Mouse (Mus musculus): ENCODE measurements around the gene Olfr120. TPM values are rescaled to one million over a fixed set of nuclear protein-coding genes. Genes with fewer than 3 reads are reported as not detected.
"Not testable (repeated sequence)": the region's sequence is repeated elsewhere in the genome, so short reads cannot be mapped to it uniquely, and the experiment has no call there.

Olfr120 gene
- not detected in 2 replicates for polyA plus RNA-seq (2012; rRNA removed)

GRCm38 (mm10) chr17:37721508-37721907 lies at the start of gene Olfr120:
Olfr120 (plus strand) TSS chr17:37721808.
- no peaks in the 10 kb centered on the region for H3K27me3 ChIP-seq (replicated peaks; ENCODE audit: control insufficient read depth, insufficient read depth, low read length)
- WGBS: 62% methylated on average over 1 of the region's 1 CpGs
- no peaks in the 10 kb centered on the region for H3K4me1 ChIP-seq (ENCODE audit: control insufficient read depth, insufficient read depth, low read length)

GRCm38 (mm10) chr17:37696264-37696663 lies 25.3 kb upstream of the Olfr120 start, which contains the start of gene Olfr119:
Olfr119 (plus strand) TSS chr17:37696564.
- not testable (repeated sequence) for H3K4me1 ChIP-seq (ENCODE audit: control insufficient read depth, insufficient read depth, low read length); H3K27me3 ChIP-seq (replicated peaks; ENCODE audit: control insufficient read depth, insufficient read depth, low read length); H3K36me3 ChIP-seq (ENCODE audit: control insufficient read depth, insufficient read depth, low read length); DNase-seq; H3K4me3 ChIP-seq (ENCODE audit: insufficient read depth, low read depth, low read length); H3K27ac ChIP-seq (ENCODE audit: insufficient read depth, low read depth, low read length)
- 62% methylated on average over 1 of the region's 1 CpGs for WGBS

More at GRCm38 (mm10) chr17:37721508-37721907, at the start of gene Olfr120:
- DNase-seq: no peak
- Histone ChIP-seq H3K27ac (ENCODE audit: insufficient read depth, low read depth, low read length) (no peak within 1 kb of the TSS), H3K4me3 (ENCODE audit: insufficient read depth, low read depth, low read length) (no peak within 1 kb of the TSS), H3K36me3 (ENCODE audit: control insufficient read depth, insufficient read depth, low read length) (no peaks in the 10 kb centered on the region)
- TF ChIP-seq POLR2A (IDR thresholded peaks at IDR 0.05; ENCODE audit: low read depth, low read length) (no peak), CTCF (conservative IDR thresholded peaks at IDR 0.05; ENCODE audit: insufficient read depth, insufficient read length, low read depth, low read length) (no peak)

GRCm38 (mm10) chr17:37738070-37738469 lies 16.5 kb downstream of the Olfr120 start:
- no peak overlapping the region for H3K27ac ChIP-seq (ENCODE audit: insufficient read depth, low read depth, low read length)
- H3K36me3 ChIP-seq (ENCODE audit: control insufficient read depth, insufficient read depth, low read length): no peaks in the 10 kb centered on the region
- WGBS: 50% methylated on average over 7 of the region's 7 CpGs
- H3K4me3 ChIP-seq (ENCODE audit: insufficient read depth, low read depth, low read length): no peak overlapping the region
- TF ChIP-seq CTCF (conservative IDR thresholded peaks at IDR 0.05; ENCODE audit: insufficient read depth, insufficient read length, low read depth, low read length): no peak
- no peak for TF ChIP-seq POLR2A (IDR thresholded peaks at IDR 0.05; ENCODE audit: low read depth, low read length)
- DNase-seq: no peak
- H3K4me1 ChIP-seq (ENCODE audit: control insufficient read depth, insufficient read depth, low read length): no peaks in the 10 kb centered on the region
- H3K27me3 ChIP-seq (replicated peaks; ENCODE audit: control insufficient read depth, insufficient read depth, low read length): no peaks in the 10 kb centered on the region

- H3K4me3 ChIP-seq (ENCODE audit: insufficient read depth, low read depth, low read length): no peak within 1 kb of the TSS
- TF ChIP-seq POLR2A (IDR thresholded peaks at IDR 0.05; ENCODE audit: low read depth, low read length): no peak
- H3K4me1 ChIP-seq (ENCODE audit: control insufficient read depth, insufficient read depth, low read length): no peaks in the 10 kb centered on the region
- 78% methylated on average over 4 of the region's 4 CpGs for WGBS
- H3K36me3 ChIP-seq (ENCODE audit: control insufficient read depth, insufficient read depth, low read length): no peaks in the 10 kb centered on the region
- no peak for DNase-seq
- H3K27me3 ChIP-seq (replicated peaks; ENCODE audit: control insufficient read depth, insufficient read depth, low read length): no peaks in the 10 kb centered on the region
- no peak within 1 kb of the TSS for H3K27ac ChIP-seq (ENCODE audit: insufficient read depth, low read depth, low read length)
Observed at GRCm38 (mm10) chr17:37768307-37768706, 46.7 kb downstream of the Olfr120 start, which contains the start of gene Olfr122. Olfr122 (plus strand) TSS chr17:37768607.

Other genes starting within 250 kb of the Olfr120 start
- 0.18 and 1.3 TPM in 2 replicates for gene H2-M2, start 238.3 kb upstream of the Olfr120 start, polyA plus RNA-seq (2012; rRNA removed)
- not detected in 2 replicates for gene Olfr110, start 229.3 kb upstream of the Olfr120 start, polyA plus RNA-seq (2012; rRNA removed)
- 0.08 and 0.25 TPM in 2 replicates for gene Olfr111, start 213.8 kb upstream of the Olfr120 start, polyA plus RNA-seq (2012; rRNA removed)
- gene Olfr112, start 152.4 kb upstream of the Olfr120 start, polyA plus RNA-seq (2012; rRNA removed): not detected in 2 replicates
- gene Olfr113, start 144.1 kb upstream of the Olfr120 start, polyA plus RNA-seq (2012; rRNA removed): not detected in 2 replicates
- not detected in 2 replicates for gene Olfr114, start 129.1 kb upstream of the Olfr120 start, polyA plus RNA-seq (2012; rRNA removed)
- not detected in 2 replicates for gene Olfr115, start 94.7 kb upstream of the Olfr120 start, polyA plus RNA-seq (2012; rRNA removed)
- not detected in 2 replicates for gene Olfr116, start 94.6 kb upstream of the Olfr120 start, polyA plus RNA-seq (2012; rRNA removed)
- gene Olfr117, start 58.0 kb upstream of the Olfr120 start, polyA plus RNA-seq (2012; rRNA removed): not detected in 2 replicates
- not detected in 2 replicates for gene Olfr118, start 54.8 kb upstream of the Olfr120 start, polyA plus RNA-seq (2012; rRNA removed)
- not detected in 2 replicates for gene Olfr119, start 25.2 kb upstream of the Olfr120 start, polyA plus RNA-seq (2012; rRNA removed)
- gene Olfr121, start 27.0 kb downstream of the Olfr120 start, polyA plus RNA-seq (2012; rRNA removed): not detected in 2 replicates
- gene Olfr122, start 46.8 kb downstream of the Olfr120 start, polyA plus RNA-seq (2012; rRNA removed): not detected in 2 replicates
- not detected in 2 replicates for gene Olfr123, start 71.7 kb downstream of the Olfr120 start, polyA plus RNA-seq (2012; rRNA removed)
- not detected in 2 replicates for gene Olfr124, start 78.1 kb downstream of the Olfr120 start, polyA plus RNA-seq (2012; rRNA removed)
- gene Olfr125, start 111.1 kb downstream of the Olfr120 start, polyA plus RNA-seq (2012; rRNA removed): not detected in 2 replicates
- gene Olfr126, start 125.7 kb downstream of the Olfr120 start, polyA plus RNA-seq (2012; rRNA removed): not detected in 2 replicates
- not detected in 2 replicates for gene Olfr127, start 178.6 kb downstream of the Olfr120 start, polyA plus RNA-seq (2012; rRNA removed)
- gene Olfr128, start 198.7 kb downstream of the Olfr120 start, polyA plus RNA-seq (2012; rRNA removed): not detected in 2 replicates
- not detected in 2 replicates for gene Olfr761, start 231.3 kb downstream of the Olfr120 start, polyA plus RNA-seq (2012; rRNA removed)

All from kidney, adult 2 months (tissue).